Mouse (Mus musculus): ENCODE measurements around the gene Dbi. TPM values are rescaled to one million over a fixed set of nuclear protein-coding genes. Genes with fewer than 3 reads are reported as not detected.

Dbi gene
- polyA plus RNA-seq, 1 experiment from 2014 or later, result 816 TPM

DNA sequence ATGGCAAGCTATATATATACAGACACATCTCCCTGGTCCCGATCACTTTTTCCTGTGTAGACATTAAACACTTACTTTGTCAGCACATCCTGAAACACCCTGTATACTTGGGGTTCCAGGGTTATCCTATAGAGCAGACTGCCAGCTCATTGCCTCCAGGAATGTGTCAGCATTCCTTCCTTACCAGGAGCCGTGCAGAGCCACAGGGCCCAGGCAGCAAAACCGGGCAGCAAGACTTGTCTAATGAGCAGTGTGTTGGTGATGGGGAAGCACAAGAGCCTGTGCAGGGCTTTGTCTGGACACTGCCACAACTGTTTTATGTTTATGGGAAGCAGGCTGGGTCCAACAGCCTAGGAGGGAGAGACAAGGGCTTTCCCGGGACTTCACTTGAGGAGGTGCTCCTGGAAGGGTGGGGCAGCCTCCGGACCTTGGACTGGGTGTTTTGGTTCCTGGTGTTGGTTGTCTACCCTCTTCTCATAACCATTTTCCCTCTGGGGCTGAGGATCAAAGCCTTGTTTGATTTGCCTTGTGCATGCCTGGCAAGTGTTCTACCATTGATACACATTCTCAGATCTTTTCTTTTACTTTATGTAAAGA is 36.9 kb downstream of the Dbi start:
- H3K9me3 ChIP-seq (ENCODE audit: control insufficient read depth, low read length), result no peaks in the 10 kb centered on the region
- WGBS, result 30% methylated on average over 5 of the region's 5 CpGs
- no peaks in the 10 kb centered on the region for H3K36me3 ChIP-seq (ENCODE audit: control insufficient read depth, insufficient read depth, low read length)
- H3K4me3 ChIP-seq (ENCODE audit: low read depth, low read length), result no peak overlapping the region
- no peaks in the 10 kb centered on the region for H3K27me3 ChIP-seq (replicated peaks; ENCODE audit: control insufficient read depth, insufficient read depth, low read length)
- peak; percentile 58 for DNase-seq (ENCODE audit: low spot score)
- no peak overlapping the region for H3K9ac ChIP-seq (ENCODE audit: low read length)
- H3K27ac ChIP-seq (ENCODE audit: low read depth), result no peak overlapping the region
- no peak for ATAC-seq (replicated peaks; ENCODE audit: low FRiP score, low TSS enrichment, low read depth)
- H3K4me1 ChIP-seq (replicated peaks; ENCODE audit: control insufficient read depth, insufficient read depth, low read length), result peaks cover 14% of the 10 kb centered on the region; the same call in 1 of the 2 replicates
- no peak overlapping the region for H3K4me2 ChIP-seq (ENCODE audit: low read length)

DNA sequence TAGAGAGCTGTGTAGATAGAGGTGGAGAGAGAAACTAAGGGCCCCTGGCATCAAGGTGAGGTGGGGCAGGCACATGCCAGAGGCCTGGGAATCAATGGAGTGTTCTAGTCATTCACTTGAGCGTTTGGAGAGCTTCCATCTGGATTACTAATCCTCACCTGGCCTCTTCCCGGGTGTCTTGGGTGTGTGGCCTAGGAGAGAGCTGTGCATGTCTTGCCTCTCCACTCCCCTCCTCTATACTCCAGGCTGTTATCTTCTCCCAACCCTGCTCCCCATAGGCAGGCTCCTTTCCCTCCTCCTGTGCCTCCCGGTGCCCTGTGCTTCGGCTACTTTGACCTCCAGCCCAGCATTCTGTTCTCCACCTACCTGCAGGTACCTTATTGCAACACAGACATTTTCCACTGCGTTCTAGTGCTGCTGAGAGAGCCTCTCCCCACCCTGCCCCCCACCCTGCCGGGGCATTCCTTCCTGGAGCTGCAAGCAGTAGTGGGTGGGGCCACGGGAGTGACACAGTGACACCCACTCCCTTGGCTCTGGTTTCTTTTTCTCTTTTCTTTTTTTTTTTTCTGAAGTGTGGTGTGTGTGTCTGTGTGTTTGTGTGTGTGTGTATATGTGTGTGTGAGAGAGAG is 37.8 kb downstream of the Dbi start:
- H3K27ac ChIP-seq (ENCODE audit: low read depth), result peak overlapping the region; percentile 52; the same call in 1 of the 2 replicates
- WGBS, result 19% methylated on average over 7 of the region's 7 CpGs
- no peaks in the 10 kb centered on the region for H3K27me3 ChIP-seq (replicated peaks; ENCODE audit: control insufficient read depth, insufficient read depth, low read length)
- H3K9me3 ChIP-seq (ENCODE audit: control insufficient read depth, low read length), result no peaks in the 10 kb centered on the region
- H3K9ac ChIP-seq (ENCODE audit: low read length), result no peak overlapping the region
- peaks cover 14% of the 10 kb centered on the region; the same call in 1 of the 2 replicates for H3K4me1 ChIP-seq (replicated peaks; ENCODE audit: control insufficient read depth, insufficient read depth, low read length)
- DNase-seq (ENCODE audit: low spot score) (peak; percentile 61), ATAC-seq (replicated peaks; ENCODE audit: low FRiP score, low TSS enrichment, low read depth) (peak; percentile 73)
- H3K4me3 ChIP-seq (ENCODE audit: low read depth, low read length), result no peak overlapping the region
- peak overlapping the region; percentile 13; the same call in 1 of the 2 replicates for H3K4me2 ChIP-seq (ENCODE audit: low read length)
- no peaks in the 10 kb centered on the region for H3K36me3 ChIP-seq (ENCODE audit: control insufficient read depth, insufficient read depth, low read length)

GRCm38 (mm10) chr1:120080632-120081031 is 40.2 kb downstream of the Dbi start:
- no peak overlapping the region for H3K9ac ChIP-seq (ENCODE audit: low read length)
- WGBS, result 88% methylated on average over 1 of the region's 1 CpGs
- DNase-seq (ENCODE audit: low spot score) (no peak), ATAC-seq (replicated peaks; ENCODE audit: low FRiP score, low TSS enrichment, low read depth) (no peak)
- no peaks in the 10 kb centered on the region for H3K36me3 ChIP-seq (ENCODE audit: control insufficient read depth, insufficient read depth, low read length)
- peaks cover 14% of the 10 kb centered on the region; the same call in 1 of the 2 replicates for H3K4me1 ChIP-seq (replicated peaks; ENCODE audit: control insufficient read depth, insufficient read depth, low read length)
- no peaks in the 10 kb centered on the region for H3K27me3 ChIP-seq (replicated peaks; ENCODE audit: control insufficient read depth, insufficient read depth, low read length)
- no peak overlapping the region for H3K4me3 ChIP-seq (ENCODE audit: low read depth, low read length)
- H3K27ac ChIP-seq (ENCODE audit: low read depth), result no peak overlapping the region
- H3K9me3 ChIP-seq (ENCODE audit: control insufficient read depth, low read length), result no peaks in the 10 kb centered on the region
- H3K4me2 ChIP-seq (ENCODE audit: low read length), result no peak overlapping the region

DNA sequence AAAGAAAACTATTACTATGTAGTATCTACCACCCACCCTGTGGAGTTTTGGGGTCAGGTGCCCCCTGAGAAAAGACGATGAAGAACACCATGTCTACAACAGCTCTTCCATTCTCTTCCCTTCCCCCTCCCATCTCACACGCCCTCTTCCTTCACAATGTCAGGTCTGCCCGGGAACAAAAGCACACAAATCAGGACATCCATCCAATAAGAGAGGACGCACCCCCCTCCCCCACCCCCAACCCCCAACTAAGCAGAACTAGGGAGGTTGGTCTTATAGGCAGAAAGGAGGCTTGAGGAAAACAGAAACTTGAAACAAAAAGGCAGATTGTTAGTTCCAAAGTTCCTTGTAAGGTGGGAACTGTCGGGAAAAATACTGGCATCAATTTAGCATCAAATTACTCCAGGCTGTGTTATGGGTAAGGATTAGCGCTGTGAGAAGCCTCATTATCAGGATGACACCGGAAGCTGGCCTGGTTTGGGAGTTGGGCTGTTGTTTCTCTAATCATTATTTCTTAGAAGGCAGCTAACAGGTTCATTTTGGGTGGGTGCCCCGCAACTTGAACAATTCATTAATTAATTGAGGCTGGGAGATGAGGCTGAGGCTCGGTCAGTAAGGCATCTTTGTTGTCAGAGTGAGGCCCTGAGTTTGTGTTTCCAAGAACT is 43.0 kb downstream of the Dbi start:
- DNase-seq (ENCODE audit: low spot score) (no peak), ATAC-seq (replicated peaks; ENCODE audit: low FRiP score, low TSS enrichment, low read depth) (no peak)
- Histone ChIP-seq H3K4me1 (replicated peaks; ENCODE audit: control insufficient read depth, insufficient read depth, low read length) (peaks cover 5% of the 10 kb centered on the region), H3K9ac (ENCODE audit: low read length) (no peak overlapping the region), H3K36me3 (ENCODE audit: control insufficient read depth, insufficient read depth, low read length) (no peaks in the 10 kb centered on the region), H3K27ac (ENCODE audit: low read depth) (no peak overlapping the region), H3K4me2 (ENCODE audit: low read length) (no peak overlapping the region), H3K27me3 (replicated peaks; ENCODE audit: control insufficient read depth, insufficient read depth, low read length) (no peaks in the 10 kb centered on the region), H3K9me3 (ENCODE audit: control insufficient read depth, low read length) (no peaks in the 10 kb centered on the region), H3K4me3 (ENCODE audit: low read depth, low read length) (no peak overlapping the region)
- WGBS, result 25% methylated on average over 9 of the region's 9 CpGs

DNA sequence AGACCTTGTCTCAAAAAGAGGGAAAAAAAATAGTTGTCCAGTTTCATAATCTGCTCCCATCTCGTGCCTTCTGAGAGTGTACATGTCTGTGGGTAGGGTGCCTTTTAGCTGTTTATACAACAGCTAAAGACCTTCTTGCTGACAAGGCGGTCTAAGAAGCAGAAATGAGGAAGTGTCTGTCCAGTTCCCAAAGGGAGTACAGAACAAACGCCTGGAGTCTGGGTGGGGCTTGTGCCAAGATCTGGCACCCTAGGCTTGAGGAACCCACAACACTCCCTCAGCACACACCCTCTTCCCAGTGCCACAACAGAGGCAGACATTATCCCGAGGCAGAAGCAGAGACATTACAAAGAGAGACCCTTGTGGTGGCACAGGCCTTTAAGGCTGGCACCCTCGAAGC is 45.4 kb downstream of the Dbi start:
- Histone ChIP-seq H3K9me3 (ENCODE audit: control insufficient read depth, low read length) (no peaks in the 10 kb centered on the region), H3K4me3 (ENCODE audit: low read depth, low read length) (no peak overlapping the region), H3K27ac (ENCODE audit: low read depth) (no peak overlapping the region), H3K4me1 (replicated peaks; ENCODE audit: control insufficient read depth, insufficient read depth, low read length) (peaks cover 6% of the 10 kb centered on the region), H3K36me3 (ENCODE audit: control insufficient read depth, insufficient read depth, low read length) (no peaks in the 10 kb centered on the region), H3K9ac (ENCODE audit: low read length) (no peak overlapping the region), H3K27me3 (replicated peaks; ENCODE audit: control insufficient read depth, insufficient read depth, low read length) (0 out of 2 replicates have a peak, but pooled peaks cover 5% of the 10 kb centered on the region), H3K4me2 (ENCODE audit: low read length) (no peak overlapping the region)
- DNase-seq (ENCODE audit: low spot score), result no peak
- no peak for ATAC-seq (replicated peaks; ENCODE audit: low FRiP score, low TSS enrichment, low read depth)
- WGBS, result 70% methylated on average over 5 of the region's 5 CpGs

- H3K27ac ChIP-seq (ENCODE audit: low read depth), result no peak overlapping the region
- H3K4me3 ChIP-seq (ENCODE audit: low read depth, low read length), result no peak overlapping the region
- no peak overlapping the region for H3K4me2 ChIP-seq (ENCODE audit: low read length)
- 0 out of 2 replicates have a peak, but pooled peaks cover 5% of the 10 kb centered on the region for H3K27me3 ChIP-seq (replicated peaks; ENCODE audit: control insufficient read depth, insufficient read depth, low read length)
- H3K4me1 ChIP-seq (replicated peaks; ENCODE audit: control insufficient read depth, insufficient read depth, low read length), result peaks cover 6% of the 10 kb centered on the region
- 79% methylated on average over 4 of the region's 4 CpGs for WGBS
- H3K36me3 ChIP-seq (ENCODE audit: control insufficient read depth, insufficient read depth, low read length), result no peaks in the 10 kb centered on the region
- no peaks in the 10 kb centered on the region for H3K9me3 ChIP-seq (ENCODE audit: control insufficient read depth, low read length)
- DNase-seq (ENCODE audit: low spot score), result no peak
- H3K9ac ChIP-seq (ENCODE audit: low read length), result no peak overlapping the region
- no peak for ATAC-seq (replicated peaks; ENCODE audit: low FRiP score, low TSS enrichment, low read depth)
These were observed 45.9 kb downstream of the Dbi start for GRCm38 (mm10) chr1:120074931-120075330.

GRCm38 (mm10) chr1:120074307-120074702 is 46.6 kb downstream of the Dbi start:
- H3K4me1 ChIP-seq (replicated peaks; ENCODE audit: control insufficient read depth, insufficient read depth, low read length), result peaks cover 6% of the 10 kb centered on the region
- peak overlapping the region; percentile 72 for H3K4me2 ChIP-seq (ENCODE audit: low read length)
- DNase-seq (ENCODE audit: low spot score) (no peak), ATAC-seq (replicated peaks; ENCODE audit: low FRiP score, low TSS enrichment, low read depth) (no peak)
- H3K27me3 ChIP-seq (replicated peaks; ENCODE audit: control insufficient read depth, insufficient read depth, low read length), result 0 out of 2 replicates have a peak, but pooled peaks cover 5% of the 10 kb centered on the region
- H3K4me3 ChIP-seq (ENCODE audit: low read depth, low read length), result no peak overlapping the region
- H3K36me3 ChIP-seq (ENCODE audit: control insufficient read depth, insufficient read depth, low read length), result no peaks in the 10 kb centered on the region
- no peak overlapping the region for H3K9ac ChIP-seq (ENCODE audit: low read length)
- WGBS, result 29% methylated on average over 4 of the region's 4 CpGs
- H3K9me3 ChIP-seq (ENCODE audit: control insufficient read depth, low read length), result no peaks in the 10 kb centered on the region
- H3K27ac ChIP-seq (ENCODE audit: low read depth), result no peak overlapping the region

DNA sequence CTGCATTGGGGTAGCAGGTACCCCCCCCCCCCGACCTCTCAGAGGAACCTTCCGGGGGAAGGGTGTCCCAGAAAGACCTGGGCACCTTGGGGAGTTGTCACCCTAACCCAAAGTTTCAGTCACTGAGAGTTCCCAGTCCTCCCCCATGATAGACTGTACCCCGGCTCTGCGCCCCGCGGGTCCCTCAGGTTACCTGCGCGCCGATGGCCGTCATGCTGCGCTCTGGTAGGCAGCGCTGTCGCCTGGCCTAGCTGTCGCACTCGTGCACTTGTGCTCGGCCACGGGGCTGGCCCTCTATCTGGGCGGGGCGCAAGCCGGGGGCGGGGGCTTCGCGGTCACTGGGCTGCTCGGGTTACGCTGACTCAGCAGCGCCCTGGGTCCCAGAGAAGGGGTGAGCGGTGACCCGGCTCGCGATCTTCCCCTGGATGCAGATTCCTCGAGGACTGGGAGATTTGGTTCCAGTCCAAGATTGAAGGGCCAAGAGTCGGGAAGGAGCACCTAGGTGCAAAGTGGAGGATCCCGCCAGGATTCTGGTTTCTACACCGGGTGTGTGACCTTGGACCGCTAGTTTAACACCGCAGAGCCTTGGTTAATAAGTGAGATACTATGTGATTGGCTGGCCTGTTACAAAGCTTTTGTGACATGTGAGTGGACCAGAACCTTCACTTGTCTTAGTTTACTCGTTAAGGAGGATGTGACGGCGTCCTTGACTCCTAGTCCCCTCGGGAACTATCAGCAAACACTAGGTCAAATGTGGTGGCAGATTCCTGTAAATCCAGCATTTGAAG is 47.2 kb downstream of the Dbi start, which contains the start of gene Tmem37:
Gene Tmem37 (minus strand): TSS at position 556 of the 788 bp plus-strand sequence.
- Histone ChIP-seq H3K4me1 (replicated peaks; ENCODE audit: control insufficient read depth, insufficient read depth, low read length) (peaks cover 6% of the 10 kb centered on the region), H3K4me2 (ENCODE audit: low read length) (peak within 1 kb of the TSS; percentile 72), H3K27me3 (replicated peaks; ENCODE audit: control insufficient read depth, insufficient read depth, low read length) (0 out of 2 replicates have a peak, but pooled peaks cover 5% of the 10 kb centered on the region), H3K9ac (ENCODE audit: low read length) (peak within 1 kb of the TSS; percentile 31), H3K4me3 (ENCODE audit: low read depth, low read length) (peak within 1 kb of the TSS; percentile 28), H3K36me3 (ENCODE audit: control insufficient read depth, insufficient read depth, low read length) (no peaks in the 10 kb centered on the region), H3K27ac (ENCODE audit: low read depth) (no peak within 1 kb of the TSS), H3K9me3 (ENCODE audit: control insufficient read depth, low read length) (no peaks in the 10 kb centered on the region)
- WGBS, result 3% methylated on average over 40 of the region's 40 CpGs
- DNase-seq (ENCODE audit: low spot score) (peak; percentile 79), ATAC-seq (replicated peaks; ENCODE audit: low FRiP score, low TSS enrichment, low read depth) (peak; percentile 81)

Data from intestine, embryonic 14.5 days (tissue).